Mouse (Mus musculus) G1E (cell line): Measurements from ENCODE around the gene Tmem251. TPM values are rescaled to one million over a fixed set of nuclear protein-coding genes. Genes with fewer than 3 reads are reported as not detected.

Source experiments
- ATAC-seq: 2 replicates; pipeline ENCODE4 v1.8.0; 2016; ENCODE audit warnings: mild to moderate bottlenecking; ENCODE audit not compliant: insufficient number of reproducible peaks, poor library complexity, low FRiP score, severe bottlenecking; ENCODE audit errors: extremely low read depth
- DNase-seq: peaks from one replicate; pipeline ENCODE4 v3.0.0; 2012; ENCODE audit warnings: low spot score
- H3K27me3 ChIP-seq: 2 replicates; pipeline ENCODE4 v1.6.1; 2012; ENCODE audit warnings: mild to moderate bottlenecking, low read length, inconsistent platforms; ENCODE audit not compliant: insufficient read depth
- H3K36me3 ChIP-seq: replicated peaks from 2 replicates; pipeline ENCODE3; 2012; ENCODE audit warnings: mild to moderate bottlenecking, inconsistent platforms
- H3K4me1 ChIP-seq: 2 replicates; pipeline ENCODE4 v1.6.1; 2012; ENCODE audit warnings: low read depth, low read length, inconsistent platforms, mixed read lengths; ENCODE audit not compliant: insufficient read depth
- H3K4me3 ChIP-seq: 2 replicates; pipeline ENCODE4 v1.5.1; 2012; ENCODE audit warnings: low read depth, mild to moderate bottlenecking, inconsistent platforms, low read length, moderate library complexity, mixed read lengths
- H3K9me3 ChIP-seq: replicated peaks from 2 replicates; pipeline ENCODE4 v1.6.1; 2012; ENCODE audit warnings: inconsistent platforms
- CTCF ChIP-seq: IDR thresholded peaks from 2 replicates; pipeline ENCODE4 v1.5.1; 2012; ENCODE audit warnings: low read depth, low read length, inconsistent platforms, mixed read lengths
- GATA1 ChIP-seq: IDR thresholded peaks from 2 replicates; pipeline ENCODE4 v1.6.1; 2012; ENCODE audit warnings: borderline replicate concordance, low read length, inconsistent platforms, mixed read lengths
- GATA2 ChIP-seq: IDR thresholded peaks from 2 replicates; pipeline ENCODE4 v1.6.1; 2012; ENCODE audit warnings: low read depth, low read length, inconsistent platforms, borderline replicate concordance
- POLR2AphosphoS5 ChIP-seq: IDR thresholded peaks from 2 replicates; pipeline ENCODE4 v1.6.1; 2012; ENCODE audit warnings: low read depth, low read length, inconsistent platforms; ENCODE audit not compliant: insufficient replicate concordance
- TAL1 ChIP-seq: conservative IDR thresholded peaks from 2 replicates; pipeline ENCODE4 v1.6.1; 2012; ENCODE audit warnings: low read depth, low read length, inconsistent platforms, mixed read lengths
- polyA plus RNA-seq: library from polyadenylated mRNA; stranded (reverse); fragments of >175 nt; gene quantifications from 2 replicates; pipeline ENCODE4 v1.2.3, GENCODE M21; 2012
- total RNA-seq, 2 experiments: library from RNA; stranded (forward) in 1 of 2; stranded (reverse) in 1 of 2; fragments of 200-1000 nt in 1 of 2; fragments of >200 nt in 1 of 2; fragmentation: Nextera tagmentation in 1 of 2; gene quantifications; 2 replicates each; pipeline ENCODE4 v1.2.3; 2014 to 2017

Tmem251 gene
- total and polyA plus RNA-seq, 3 experiments, result 2.3 to 22.6 (median 5.1) TPM

- Histone ChIP-seq H3K9me3 (no peaks in the 10 kb centered on the region), H3K4me1 (peaks cover 44% of the 10 kb centered on the region), H3K36me3 (no peaks in the 10 kb centered on the region), H3K4me3 (peak within 1 kb of the TSS; percentile 80), H3K27me3 (peaks cover 42% of the 10 kb centered on the region)
- TF ChIP-seq CTCF, result no peak
- no peak for TF ChIP-seq GATA2
- no peak for TF ChIP-seq TAL1
- no peak for TF ChIP-seq POLR2AphosphoS5
- TF ChIP-seq GATA1, result no peak
- ATAC-seq (peak; percentile 16; the same call in 1 of the 2 replicates), DNase-seq (peak; percentile 77)
These were observed 38.9 kb upstream of the Tmem251 start, which contains the start of gene Itpk1 for GRCm38 (mm10) chr12:102704457-102705198. Itpk1 (minus strand) TSS chr12:102704930.

- H3K4me1 ChIP-seq, result peaks cover 44% of the 10 kb centered on the region
- ATAC-seq (peak; percentile 57; the same call in 1 of the 2 replicates), DNase-seq (peak; percentile 79)
- H3K9me3 ChIP-seq, result no peaks in the 10 kb centered on the region
- no peaks in the 10 kb centered on the region for H3K36me3 ChIP-seq
- TF ChIP-seq GATA2, result no peak
- peak; percentile 94 for TF ChIP-seq CTCF
- no peak for TF ChIP-seq GATA1
- TF ChIP-seq TAL1, result no peak
- peak overlapping the region; percentile 80 for H3K4me3 ChIP-seq
- H3K27me3 ChIP-seq, result peaks cover 44% of the 10 kb centered on the region
These were observed 38.2 kb upstream of the Tmem251 start for GRCm38 (mm10) chr12:102705216-102705871.

GRCm38 (mm10) chr12:102705906-102706640 lies 37.5 kb upstream of the Tmem251 start:
- H3K4me3 ChIP-seq, result no peak overlapping the region
- H3K36me3 ChIP-seq, result no peaks in the 10 kb centered on the region
- ATAC-seq (no peak), DNase-seq (no peak)
- TF ChIP-seq POLR2AphosphoS5 (no peak), TAL1 (no peak), CTCF (no peak), GATA2 (no peak), GATA1 (no peak)
- H3K4me1 ChIP-seq, result peaks cover 44% of the 10 kb centered on the region
- H3K9me3 ChIP-seq, result no peaks in the 10 kb centered on the region
- H3K27me3 ChIP-seq, result peaks cover 50% of the 10 kb centered on the region

GRCm38 (mm10) chr12:102706833-102707463 lies 36.6 kb upstream of the Tmem251 start:
- no peak for TF ChIP-seq CTCF
- TF ChIP-seq GATA1, result no peak
- TF ChIP-seq POLR2AphosphoS5, result no peak
- TF ChIP-seq TAL1, result no peak
- no peak for TF ChIP-seq GATA2
- ATAC-seq (no peak), DNase-seq (no peak)
- peaks cover 44% of the 10 kb centered on the region for H3K4me1 ChIP-seq
- H3K36me3 ChIP-seq, result no peaks in the 10 kb centered on the region
- no peaks in the 10 kb centered on the region for H3K9me3 ChIP-seq
- no peak overlapping the region for H3K4me3 ChIP-seq
- H3K27me3 ChIP-seq, result peaks cover 45% of the 10 kb centered on the region

- no peak for DNase-seq
- no peak for TF ChIP-seq POLR2AphosphoS5
- no peak for TF ChIP-seq GATA1
- no peak for TF ChIP-seq TAL1
- TF ChIP-seq GATA2, result no peak
- no peak for TF ChIP-seq CTCF
- no peak for ATAC-seq
These were observed 35.3 kb upstream of the Tmem251 start for GRCm38 (mm10) chr12:102708220-102708619.

GRCm38 (mm10) chr12:102709896-102710295 lies 33.7 kb upstream of the Tmem251 start:
- H3K9me3 ChIP-seq, result peaks cover 3% of the 10 kb centered on the region
- TF ChIP-seq GATA1, result no peak
- TF ChIP-seq POLR2AphosphoS5, result no peak
- no peak for TF ChIP-seq GATA2
- no peak for TF ChIP-seq CTCF
- TF ChIP-seq TAL1, result no peak
- DNase-seq, result no peak
- H3K4me1 ChIP-seq, result peaks cover 23% of the 10 kb centered on the region
- ATAC-seq, result no peak
- H3K4me3 ChIP-seq, result no peak overlapping the region
- H3K27me3 ChIP-seq, result peaks cover 54% of the 10 kb centered on the region
- H3K36me3 ChIP-seq, result no peaks in the 10 kb centered on the region

More at GRCm38 (mm10) chr12:102708220-102708619, 35.3 kb upstream of the Tmem251 start:
- H3K36me3 ChIP-seq, result no peaks in the 10 kb centered on the region
- H3K9me3 ChIP-seq, result no peaks in the 10 kb centered on the region
- peaks cover 52% of the 10 kb centered on the region for H3K27me3 ChIP-seq
- H3K4me3 ChIP-seq, result no peak overlapping the region
- H3K4me1 ChIP-seq, result peaks cover 32% of the 10 kb centered on the region
